Mouse (Mus musculus) ES-E14 (cell line): Measurements from ENCODE around the gene Prox2.

Source experiments
- CHD2 ChIP-seq: IDR thresholded peaks from 2 replicates; pipeline ENCODE4 v1.6.1; 2014; ENCODE audit warnings: mild to moderate bottlenecking, low read depth, low read length, inconsistent platforms
- HCFC1 ChIP-seq: IDR thresholded peaks from 2 replicates; pipeline ENCODE4 v1.6.1; 2012; ENCODE audit warnings: low read length, inconsistent platforms, borderline replicate concordance; ENCODE audit not compliant: insufficient read depth
- ZC3H11A ChIP-seq: IDR thresholded peaks from 2 replicates; pipeline ENCODE4 v1.6.1; 2012; ENCODE audit warnings: low read depth, mild to moderate bottlenecking, inconsistent platforms, low read length, borderline replicate concordance

DNA sequence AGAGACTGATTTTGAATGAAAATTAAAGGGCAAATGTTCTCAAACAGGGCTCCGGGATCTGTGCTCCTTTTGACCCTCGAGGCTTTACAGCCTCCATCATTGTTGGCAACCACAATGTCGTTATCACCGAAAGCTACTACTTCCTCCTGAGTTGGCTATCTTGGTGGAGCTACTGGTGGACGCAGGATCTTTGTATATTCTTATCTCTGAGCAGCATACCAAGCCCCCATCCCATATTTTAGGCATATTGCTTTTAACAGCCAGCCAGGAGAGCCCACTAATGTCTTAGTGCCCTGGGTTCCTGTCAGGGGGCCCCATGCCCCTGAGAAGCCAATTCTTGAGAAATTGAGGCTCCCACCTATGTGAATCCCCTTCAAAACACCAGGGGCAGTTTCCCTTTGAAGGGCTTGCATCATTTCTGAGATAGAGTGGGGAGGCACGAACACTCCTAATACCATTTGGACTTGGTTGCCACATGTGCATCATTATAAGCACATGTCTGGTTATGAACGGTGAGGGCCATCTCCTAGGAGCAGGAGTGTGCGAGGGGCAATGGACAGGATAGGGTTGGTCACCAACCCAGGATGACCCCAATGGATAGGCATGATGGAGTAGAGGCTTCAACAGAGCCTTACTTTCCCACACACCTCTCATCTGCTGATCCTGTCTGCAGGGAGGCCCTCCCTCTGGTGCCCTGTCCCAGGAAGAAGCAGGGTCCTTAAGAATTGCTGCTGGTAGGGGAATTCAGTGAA, 23.7 kb upstream of the Prox2 start:
- no peak for TF ChIP-seq HCFC1
- no peak for TF ChIP-seq CHD2
- TF ChIP-seq ZC3H11A: no peak
